Mouse (Mus musculus) testis, adult 2 months (tissue): ENCODE measurements around the gene Ldlrad3.

Experiments
- CTCF ChIP-seq: fragments of 200-500 bp; IDR thresholded peaks from 2 replicates; pipeline ENCODE4 v1.5.1; 2012; ENCODE audit warnings: low read depth, mild to moderate bottlenecking, inconsistent platforms, low read length, moderate library complexity; ENCODE audit not compliant: control insufficient read depth, insufficient read depth, insufficient replicate concordance
- POLR2A ChIP-seq: fragments of 200-500 bp; IDR thresholded peaks from 2 replicates; pipeline ENCODE4 v1.6.1; 2012; ENCODE audit warnings: low read depth, mild to moderate bottlenecking, inconsistent platforms, low read length, moderate library complexity; ENCODE audit not compliant: control insufficient read depth

DNA sequence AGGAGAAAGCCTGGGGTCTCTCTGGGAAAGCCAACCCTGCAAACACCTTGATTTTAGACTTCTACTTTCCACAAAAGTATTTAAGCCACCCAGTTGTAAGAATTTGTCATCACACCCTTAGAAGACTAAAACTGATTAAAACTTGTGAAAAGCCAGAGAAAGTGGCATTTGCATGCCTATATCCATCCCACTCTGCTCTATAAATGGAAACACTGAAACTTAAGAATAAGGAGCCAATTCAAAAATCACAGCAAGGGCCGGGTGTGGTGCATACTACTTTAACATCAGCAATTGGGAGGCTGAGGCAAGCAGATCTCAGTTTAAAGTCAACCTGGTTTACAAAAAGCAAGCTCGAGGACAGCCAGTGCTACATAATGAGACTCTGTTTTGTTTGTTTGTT, 37.1 kb downstream of the Ldlrad3 start:
- no peak for TF ChIP-seq CTCF
- TF ChIP-seq POLR2A: no peak
